Mouse (Mus musculus) limb, embryonic 11.5 days (tissue): ENCODE measurements at regions not wholly inside any gene's neighbourhood (a gene's known extent, or its start where the extent isn't known, plus 50 kb on each side); places are given as distances from the start of the nearest gene placed in this dataset.
"Not testable (repeated sequence)": the region's sequence is repeated elsewhere in the genome, so short reads cannot be mapped to it uniquely, and the experiment has no call there.

Source experiments
- ATAC-seq: fragments of 200-750 bp; cut with Nextera tagmentation; 2 replicates; pipeline ENCODE4 v1.8.0; 2017; ENCODE audit warnings: low read depth; ENCODE audit not compliant: insufficient number of reproducible peaks, low FRiP score, low TSS enrichment
- DNase-seq: peaks from one replicate; pipeline ENCODE4 v3.0.0-alpha.2; 2015; ENCODE audit warnings: low spot score
- H3K27ac ChIP-seq: fragments of 300-500 bp; sonication (generic); replicated peaks from 2 replicates; pipeline ENCODE4 v1.5.1; 2014; ENCODE audit warnings: low read depth, mild to moderate bottlenecking, low read length
- H3K27me3 ChIP-seq: fragments of 300-500 bp; sonication (generic); 2 replicates; pipeline ENCODE4 v1.6.1; 2014; ENCODE audit warnings: mild to moderate bottlenecking, low read length, mixed read lengths; ENCODE audit not compliant: control insufficient read depth, insufficient read depth
- H3K36me3 ChIP-seq: fragments of 300-500 bp; sonication (generic); 2 replicates; pipeline ENCODE4 v1.6.1; 2014; ENCODE audit warnings: mild to moderate bottlenecking, low read length, moderate library complexity, mixed read lengths; ENCODE audit not compliant: control insufficient read depth, insufficient read depth
- H3K4me1 ChIP-seq: fragments of 300-500 bp; sonication (generic); 2 replicates; pipeline ENCODE4 v1.6.1; 2014; ENCODE audit warnings: low read length, mixed read lengths; ENCODE audit not compliant: control insufficient read depth, insufficient read depth
- H3K4me2 ChIP-seq: fragments of 300-500 bp; sonication (generic); 2 replicates; pipeline ENCODE4 v1.6.1; 2014; ENCODE audit warnings: low read depth, mild to moderate bottlenecking, moderate library complexity; ENCODE audit not compliant: severe bottlenecking
- H3K4me3 ChIP-seq: fragments of 300-500 bp; sonication (generic); 2 replicates; pipeline ENCODE4 v1.5.1; 2014; ENCODE audit warnings: low read depth, low read length
- H3K9ac ChIP-seq: fragments of 300-500 bp; sonication (generic); 2 replicates; pipeline ENCODE4 v1.6.1; 2014; ENCODE audit warnings: mild to moderate bottlenecking, low read length
- H3K9me3 ChIP-seq: fragments of 300-500 bp; sonication (generic); 2 replicates; pipeline ENCODE4 v1.6.1; 2016; ENCODE audit warnings: low read length; ENCODE audit not compliant: control insufficient read depth
- WGBS: fragments of 180-500 bp; shearing (Covaris S2); extraction: QIAGEN DNeasy Blood & Tissue Kit; methylation state at CpG from one replicate; pipeline ENCODE4 v1.1.7; 2014; 5-methylcytosine and 5-hydroxymethylcytosine counted together

- Histone ChIP-seq H3K4me1 (no peaks in the 10 kb centered on the region), H3K27me3 (no peaks in the 10 kb centered on the region), H3K4me2 (no peak overlapping the region), H3K4me3 (no peak overlapping the region), H3K36me3 (no peaks in the 10 kb centered on the region), H3K9ac (no peak overlapping the region), H3K9me3 (no peaks in the 10 kb centered on the region), H3K27ac (no peak overlapping the region)
- WGBS = 75% methylated on average over 3 of the region's 3 CpGs
- ATAC-seq = no peak
- DNase-seq = no peak
Observed at GRCm38 (mm10) chr9:33091664-33092063, 455.6 kb downstream of the Ets1 start.

GRCm38 (mm10) chr9:33095654-33096053 lies 459.6 kb downstream of the Ets1 start:
- Histone ChIP-seq H3K27ac (no peak overlapping the region), H3K4me2 (no peak overlapping the region), H3K4me3 (no peak overlapping the region), H3K4me1 (no peaks in the 10 kb centered on the region), H3K9ac (no peak overlapping the region), H3K36me3 (no peaks in the 10 kb centered on the region), H3K9me3 (no peaks in the 10 kb centered on the region), H3K27me3 (no peaks in the 10 kb centered on the region)
- ATAC-seq (no peak), DNase-seq (peak; percentile 89)
- WGBS = 1% methylated on average over 3 of the region's 3 CpGs

GRCm38 (mm10) chr9:33101206-33101605 lies 465.2 kb downstream of the Ets1 start:
- Histone ChIP-seq H3K27ac (no peak overlapping the region), H3K9me3 (no peaks in the 10 kb centered on the region), H3K27me3 (no peaks in the 10 kb centered on the region), H3K4me2 (no peak overlapping the region), H3K4me1 (peaks cover 11% of the 10 kb centered on the region), H3K4me3 (no peak overlapping the region), H3K36me3 (no peaks in the 10 kb centered on the region), H3K9ac (no peak overlapping the region)
- no peak for ATAC-seq
- WGBS = 79% methylated on average over 3 of the region's 3 CpGs
- no peak for DNase-seq

GRCm38 (mm10) chr9:33104623-33105074 lies 468.6 kb downstream of the Ets1 start:
- no peak overlapping the region for H3K4me3 ChIP-seq
- no peaks in the 10 kb centered on the region for H3K36me3 ChIP-seq
- ATAC-seq (peak; percentile 91), DNase-seq (peak; percentile 77)
- H3K27me3 ChIP-seq = no peaks in the 10 kb centered on the region
- H3K9ac ChIP-seq = no peak overlapping the region
- peak overlapping the region; percentile 91 for H3K27ac ChIP-seq
- peak overlapping the region; percentile 8; the same call in 1 of the 2 replicates for H3K4me2 ChIP-seq
- H3K4me1 ChIP-seq = peaks cover 11% of the 10 kb centered on the region
- H3K9me3 ChIP-seq = no peaks in the 10 kb centered on the region
- WGBS = 4% methylated on average over 3 of the region's 3 CpGs

GRCm38 (mm10) chr9:33123841-33124240 lies 487.8 kb downstream of the Ets1 start:
- WGBS = 100% methylated on average over 1 of the region's 1 CpGs
- no peaks in the 10 kb centered on the region for H3K27me3 ChIP-seq
- no peak overlapping the region for H3K27ac ChIP-seq
- H3K4me1 ChIP-seq = no peaks in the 10 kb centered on the region
- no peaks in the 10 kb centered on the region for H3K9me3 ChIP-seq
- H3K4me3 ChIP-seq = no peak overlapping the region
- H3K36me3 ChIP-seq = no peaks in the 10 kb centered on the region
- DNase-seq (no peak), ATAC-seq (no peak)
- no peak overlapping the region for H3K4me2 ChIP-seq
- no peak overlapping the region for H3K9ac ChIP-seq

GRCm38 (mm10) chr9:33152186-33152585 lies 516.2 kb downstream of the Ets1 start:
- no peak overlapping the region for H3K4me2 ChIP-seq
- no peak overlapping the region for H3K9ac ChIP-seq
- H3K4me1 ChIP-seq = 0 out of 2 replicates have a peak, but pooled peaks cover 3% of the 10 kb centered on the region
- ATAC-seq (no peak), DNase-seq (peak; percentile 59)
- H3K27ac ChIP-seq = peak overlapping the region; percentile 10; the same call in 1 of the 2 replicates
- H3K27me3 ChIP-seq = no peaks in the 10 kb centered on the region
- H3K4me3 ChIP-seq = no peak overlapping the region
- 0% methylated on average over 1 of the region's 1 CpGs for WGBS
- H3K36me3 ChIP-seq = no peaks in the 10 kb centered on the region
- no peaks in the 10 kb centered on the region for H3K9me3 ChIP-seq

- 86% methylated on average over 6 of the region's 6 CpGs for WGBS
Observed at GRCm38 (mm10) chr9:33168159-33168558, 532.1 kb downstream of the Ets1 start.

GRCm38 (mm10) chr9:33169093-33169492 lies 533.1 kb downstream of the Ets1 start:
- not testable (repeated sequence) for H3K27ac ChIP-seq, H3K36me3 ChIP-seq, H3K9ac ChIP-seq, H3K9me3 ChIP-seq, H3K27me3 ChIP-seq, DNase-seq, H3K4me2 ChIP-seq, H3K4me1 ChIP-seq, ATAC-seq, H3K4me3 ChIP-seq
- WGBS = 92% methylated on average over 1 of the region's 1 CpGs

More at GRCm38 (mm10) chr9:33168159-33168558, 532.1 kb downstream of the Ets1 start:
- Histone ChIP-seq H3K4me3 (no peak overlapping the region), H3K9ac (no peak overlapping the region), H3K9me3 (no peaks in the 10 kb centered on the region), H3K27me3 (no peaks in the 10 kb centered on the region), H3K27ac (no peak overlapping the region), H3K4me1 (no peaks in the 10 kb centered on the region), H3K4me2 (no peak overlapping the region), H3K36me3 (no peaks in the 10 kb centered on the region)
- DNase-seq (no peak), ATAC-seq (no peak)

GRCm38 (mm10) chr9:33180066-33180465 lies 544.0 kb downstream of the Ets1 start:
- ATAC-seq = no peak
- Histone ChIP-seq H3K27me3 (no peaks in the 10 kb centered on the region), H3K27ac (no peak overlapping the region), H3K4me1 (no peaks in the 10 kb centered on the region), H3K4me3 (no peak overlapping the region), H3K4me2 (no peak overlapping the region), H3K9ac (no peak overlapping the region), H3K36me3 (no peaks in the 10 kb centered on the region), H3K9me3 (no peaks in the 10 kb centered on the region)
- DNase-seq = no peak
